Mouse (Mus musculus) layer of hippocampus, adult 6 months (tissue): ENCODE results near the gene Mr1. TPM values are rescaled to one million over a fixed set of nuclear protein-coding genes. Genes with fewer than 3 reads are reported as not detected.

ENCODE experiments used
- long read RNA-seq, 2 experiments: library from polyadenylated mRNA; unstranded; transcript quantifications; one replicate each; pipeline ENCODE4 v2.0.0; 2019 to 2020
- polyA plus RNA-seq: library from polyadenylated mRNA; unstranded; fragments of <200 nt; fragmentation: Nextera tagmentation; gene quantifications from 2 replicates; pipeline ENCODE4 v1.2.3, GENCODE M21; 2021

Gene Mr1
- polyA plus RNA-seq = 2.3 and 3.5 TPM in 2 replicates
- long read RNA-seq, experiment 1, partial matches to known transcripts = 0 of 7 reads
- long read RNA-seq, experiment 1, other reads (novel, unspliced or antisense) = 1 of 7 reads
- long read RNA-seq, experiment 2, transcript Mr1-201 (6 exons, 2,512 nt) = minor isoform, 8 of 23 reads
- long read RNA-seq, experiment 2, transcript Mr1-204 (6 exons, 2,949 nt) = major isoform, 11 of 23 reads
- long read RNA-seq, experiment 2, partial matches to known transcripts = 2 of 23 reads
- long read RNA-seq, experiment 2, other reads (novel, unspliced or antisense) = 2 of 23 reads

DNA sequence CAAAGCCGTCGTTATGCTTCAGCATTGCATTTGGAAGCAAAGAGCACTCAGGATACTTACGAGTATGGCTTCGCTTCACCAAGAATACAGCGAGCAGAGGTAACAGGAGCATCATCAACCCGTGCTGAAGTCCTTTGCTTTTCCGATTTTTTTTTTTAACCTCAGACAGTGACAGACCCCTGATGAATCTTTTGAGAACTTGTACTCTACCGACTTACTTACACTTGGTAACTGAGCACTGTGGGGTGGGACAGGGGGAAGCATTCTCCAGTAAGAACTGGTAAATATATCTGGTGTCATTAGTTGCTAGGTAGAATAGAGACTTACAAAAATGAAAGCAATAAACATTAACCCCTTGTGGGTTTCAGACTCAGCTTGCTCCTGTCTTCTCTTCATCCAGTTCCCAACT lies at the start of gene Mr1:
Mr1 (minus strand) TSS at position 243 of the 409 bp plus-strand sequence.

DNA sequence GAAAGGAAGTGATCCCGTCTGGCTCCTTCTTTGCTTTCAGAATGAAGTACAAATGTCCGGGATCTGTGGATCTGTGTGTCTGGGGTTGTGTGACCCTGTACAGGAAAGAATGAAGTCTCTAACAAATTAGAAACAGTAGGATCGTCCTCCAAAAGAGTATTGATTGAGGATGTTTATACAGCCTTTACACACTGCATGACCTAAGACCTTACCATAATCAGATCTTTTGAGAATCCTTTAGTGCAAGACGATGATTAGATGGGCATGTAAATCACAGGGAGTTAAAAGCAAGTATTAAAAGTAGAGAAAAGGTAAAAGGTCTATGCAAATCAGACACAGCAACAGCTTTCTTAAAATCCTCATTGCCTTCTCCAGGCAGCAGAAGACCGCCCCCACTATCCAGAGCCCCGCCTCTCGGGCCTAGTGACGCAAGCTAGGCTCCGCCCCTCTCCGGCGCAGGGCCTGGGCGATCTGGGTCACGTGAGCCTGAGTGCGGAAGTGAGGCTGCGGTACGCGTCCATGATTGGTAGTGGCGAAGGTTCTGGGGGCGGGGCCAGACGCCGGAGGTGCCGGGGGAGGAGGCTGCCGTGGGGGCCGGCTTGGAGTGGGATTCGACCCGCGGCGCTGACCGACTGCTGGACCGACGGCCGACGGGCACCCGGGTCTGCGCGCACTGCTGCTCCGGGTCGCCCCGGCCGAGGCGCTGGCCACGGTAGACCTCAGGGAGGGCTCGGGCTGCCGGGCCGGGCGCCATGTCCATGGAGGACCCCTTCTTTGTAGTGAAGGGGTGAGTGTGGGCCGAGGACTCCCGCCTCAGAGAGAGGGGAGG lies 11.7 kb upstream of the Mr1 start, which contains the start of gene Stx6:
Stx6 (plus strand) TSS at position 575 of the 829 bp plus-strand sequence.

DNA sequence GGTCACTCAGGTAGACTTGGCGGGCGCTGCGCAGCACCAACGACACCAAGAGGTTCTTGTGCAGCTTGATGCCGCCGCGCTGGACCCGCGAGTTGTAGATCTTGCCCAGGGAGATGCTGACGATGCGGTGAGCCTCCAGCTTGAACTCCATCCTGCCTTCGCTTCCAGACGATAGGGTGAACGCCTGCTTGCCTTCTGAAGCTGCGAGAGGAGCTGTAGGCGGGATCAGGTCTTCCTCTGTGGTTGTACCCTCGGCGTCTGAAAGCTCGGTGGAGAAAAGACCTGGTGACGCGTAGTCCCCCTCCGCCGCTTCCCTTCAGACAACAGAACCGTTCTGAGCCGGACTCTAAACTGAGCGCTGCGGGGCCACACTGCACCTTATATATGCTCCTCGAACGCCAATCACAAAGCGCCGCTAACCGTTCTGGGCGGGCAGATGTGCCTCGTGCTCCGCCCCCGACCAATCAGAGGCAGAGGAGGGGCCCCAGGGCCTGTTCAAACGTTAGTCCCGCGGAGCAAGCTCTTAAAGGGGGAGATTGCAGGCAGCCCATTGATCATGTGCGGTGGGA lies 47.2 kb downstream of the Mr1 start, which contains the start of gene Ier5:
Ier5 (minus strand) TSS at position 357 of the 569 bp plus-strand sequence.

Other genes starting within 250 kb of the Mr1 start
- 2.7 and 4.1 TPM in 2 replicates for gene Ier5, start 47.2 kb downstream of the Mr1 start, polyA plus RNA-seq
- gene Stx6, start 11.9 kb upstream of the Mr1 start, polyA plus RNA-seq = 72.3 and 79.9 TPM in 2 replicates
- gene BC034090, start 97.6 kb upstream of the Mr1 start, polyA plus RNA-seq = 1.4 and 2.0 TPM in 2 replicates